Mouse (Mus musculus) left cerebral cortex, adult 18-20 months (tissue): ENCODE data around the gene Slc16a6. TPM values are rescaled to one million over a fixed set of nuclear protein-coding genes. Genes with fewer than 3 reads are reported as not detected.

Experiments
- DNase-seq, 2 experiments: peaks; one replicate each; pipeline ENCODE4 v3.0.0; 2021 to 2022; ENCODE audit warnings: low spot score in 2 of 2, mixed read lengths in 1 of 2
- microRNA-seq, 2 experiments: library from miRNA; unstranded; fragments of <30 nt; microRNA quantifications; one replicate each; pipeline ENCODE4 v1.2.0; 2021
- total RNA-seq, 2 experiments: library from RNA; stranded (reverse); gene quantifications; 2 replicates each; pipeline ENCODE4 v1.2.3; 2021

Gene Slc16a6
- total RNA-seq, 2 experiments from 2014 or later: 8.9 to 11.3 TPM

DNA sequence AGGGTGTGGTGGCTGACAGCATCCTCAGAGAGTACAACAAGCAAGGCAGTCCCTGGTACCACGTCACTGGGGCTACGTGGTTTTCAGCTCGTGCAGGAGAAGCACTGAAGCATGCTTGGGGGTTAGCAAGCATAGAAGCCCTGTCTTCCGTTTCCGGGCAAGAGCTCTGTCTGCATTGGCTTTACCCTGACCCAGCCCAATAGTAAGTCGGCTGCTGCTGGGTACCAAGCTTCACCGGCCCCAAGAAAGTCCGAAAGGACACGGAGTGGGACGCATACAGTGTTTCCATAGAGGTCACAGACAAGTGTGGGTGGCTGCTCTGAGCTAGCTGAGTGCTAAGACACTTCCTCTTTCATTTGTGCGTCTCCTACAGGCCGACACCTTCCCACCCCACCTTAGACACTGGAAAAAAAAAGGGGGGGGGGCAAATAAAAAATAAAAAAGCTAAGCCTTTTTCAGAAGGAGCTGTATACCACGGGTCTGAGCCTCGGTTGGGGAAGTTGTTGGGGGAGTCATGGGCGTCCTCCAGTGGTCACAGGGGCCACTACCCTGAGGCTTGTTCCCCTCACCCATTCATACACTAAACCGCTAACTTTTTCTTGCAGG, 53.3 kb downstream of the Slc16a6 start:
- no peak for DNase-seq

DNA sequence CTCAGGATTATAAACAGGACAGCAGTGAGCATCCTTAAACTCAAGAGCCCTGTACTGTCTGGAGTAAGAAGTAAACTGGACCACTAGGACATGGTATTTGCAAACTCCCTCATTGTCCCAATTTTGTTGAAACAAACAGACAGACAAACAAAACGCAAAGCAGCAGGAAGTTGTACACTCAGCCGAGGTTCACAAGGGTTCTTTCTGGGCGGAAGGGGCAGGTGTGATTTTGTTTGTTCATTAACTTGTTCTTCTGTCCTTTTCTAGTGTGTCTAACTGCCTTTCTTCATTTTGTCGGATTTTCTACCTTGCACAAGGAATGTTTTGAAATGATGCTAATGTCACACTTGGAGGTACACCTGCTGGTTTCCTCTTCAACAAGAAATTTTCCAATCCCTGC, 53.9 kb downstream of the Slc16a6 start:
- DNase-seq: no peak

DNA sequence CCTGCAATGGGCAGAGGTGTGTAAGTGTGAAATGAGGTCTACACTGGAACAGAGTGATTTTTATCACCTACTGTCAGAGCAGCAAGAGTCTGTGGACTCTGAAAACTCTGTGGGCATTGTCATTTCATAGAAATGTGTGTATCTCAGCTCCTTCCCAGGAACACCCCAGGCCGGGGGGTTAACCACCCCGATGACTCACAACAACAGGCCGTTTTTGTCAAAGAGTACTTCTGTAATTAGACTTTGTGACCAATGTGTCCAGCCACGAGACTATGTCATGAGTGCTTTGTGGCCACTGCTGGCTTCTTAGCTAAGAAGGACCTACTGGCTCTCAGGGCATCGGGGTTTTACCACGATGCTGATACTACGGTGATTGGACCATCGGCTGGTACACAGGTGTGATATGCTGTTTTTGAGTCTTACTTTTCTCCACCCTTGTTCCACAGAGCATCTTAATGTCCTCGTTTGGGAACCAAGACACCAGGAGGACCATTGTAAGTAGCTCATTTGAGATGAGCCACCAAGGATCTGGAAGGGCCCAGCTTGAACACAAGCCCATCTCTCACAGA, 55.8 kb downstream of the Slc16a6 start:
- DNase-seq: no peak

DNA sequence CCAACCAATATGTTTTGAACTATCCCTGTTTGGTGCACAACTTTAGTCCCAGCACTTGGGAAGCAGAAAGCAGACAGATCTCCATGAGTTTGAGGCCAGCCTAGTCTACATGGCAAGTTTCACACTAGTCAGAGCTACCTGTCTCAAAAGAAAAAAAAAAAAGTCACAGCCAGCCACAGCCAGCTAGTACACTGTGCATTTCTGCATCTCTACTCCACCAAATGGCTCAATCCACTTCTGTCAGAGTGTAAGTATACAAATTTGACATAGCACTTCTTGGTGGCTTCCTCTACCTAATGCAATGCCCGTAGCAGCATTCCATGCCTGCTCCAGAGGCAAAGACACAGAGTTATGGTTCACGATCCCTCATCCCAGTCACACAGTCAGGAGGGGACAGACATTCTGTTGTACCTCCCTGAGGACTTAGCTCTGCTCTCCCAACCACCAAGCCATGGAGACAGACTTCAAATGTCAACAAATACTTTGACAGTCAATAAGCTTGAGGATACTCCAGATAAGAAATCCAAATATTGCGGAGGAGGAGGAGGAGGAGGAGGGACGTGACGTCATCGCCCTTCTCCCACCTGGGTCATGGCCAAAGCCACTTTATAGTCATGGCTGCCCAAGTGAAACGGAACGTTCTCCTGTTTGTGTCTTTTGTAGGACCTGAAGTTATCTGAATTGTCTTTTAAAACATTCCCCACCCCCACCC, 56.5 kb downstream of the Slc16a6 start:
- no peak for DNase-seq

DNA sequence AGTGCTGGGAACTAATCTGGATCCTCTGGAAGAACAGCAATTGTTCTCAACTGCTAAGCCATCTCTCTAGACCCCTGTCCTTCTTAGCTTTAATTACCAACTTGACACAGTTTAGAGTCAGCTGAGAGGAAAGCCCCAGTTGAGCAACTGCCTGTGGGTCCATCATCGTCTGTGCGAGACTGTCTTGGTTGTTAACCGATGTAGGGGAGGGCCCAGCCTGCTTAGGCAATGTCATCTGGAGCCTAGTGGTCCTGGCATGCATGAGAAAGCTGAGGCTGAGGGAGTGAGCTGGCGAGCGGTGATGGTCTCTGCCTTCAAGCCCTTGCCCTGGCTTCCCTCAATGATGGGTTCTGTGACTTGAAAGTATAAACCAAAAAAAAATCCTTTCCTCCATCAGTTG, 58.6 kb downstream of the Slc16a6 start:
- DNase-seq: no peak

DNA sequence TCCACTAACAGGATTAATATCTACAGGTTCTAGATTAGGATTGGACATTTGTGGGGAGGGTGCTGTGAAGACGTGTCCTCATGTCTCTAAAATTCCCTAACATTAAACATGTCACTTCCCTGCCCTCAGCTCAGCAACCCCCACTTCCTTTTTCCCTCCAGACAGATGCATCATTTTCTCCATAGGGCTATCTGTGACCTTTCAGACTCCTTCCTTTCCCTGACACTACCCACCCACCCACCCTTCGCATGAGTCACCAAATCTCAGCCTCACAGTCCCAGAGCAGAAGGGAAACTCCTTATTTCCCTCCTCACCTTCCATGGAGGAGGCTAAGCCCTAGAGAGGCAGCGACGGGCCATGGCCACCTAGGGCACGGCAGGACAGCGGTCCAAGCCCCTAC, 59.8 kb downstream of the Slc16a6 start, which contains the start of gene 9930022D16Rik:
TSS of gene 9930022D16Rik (plus strand) at position 301 of the 400 bp plus-strand sequence.
- DNase-seq: no peak

DNA sequence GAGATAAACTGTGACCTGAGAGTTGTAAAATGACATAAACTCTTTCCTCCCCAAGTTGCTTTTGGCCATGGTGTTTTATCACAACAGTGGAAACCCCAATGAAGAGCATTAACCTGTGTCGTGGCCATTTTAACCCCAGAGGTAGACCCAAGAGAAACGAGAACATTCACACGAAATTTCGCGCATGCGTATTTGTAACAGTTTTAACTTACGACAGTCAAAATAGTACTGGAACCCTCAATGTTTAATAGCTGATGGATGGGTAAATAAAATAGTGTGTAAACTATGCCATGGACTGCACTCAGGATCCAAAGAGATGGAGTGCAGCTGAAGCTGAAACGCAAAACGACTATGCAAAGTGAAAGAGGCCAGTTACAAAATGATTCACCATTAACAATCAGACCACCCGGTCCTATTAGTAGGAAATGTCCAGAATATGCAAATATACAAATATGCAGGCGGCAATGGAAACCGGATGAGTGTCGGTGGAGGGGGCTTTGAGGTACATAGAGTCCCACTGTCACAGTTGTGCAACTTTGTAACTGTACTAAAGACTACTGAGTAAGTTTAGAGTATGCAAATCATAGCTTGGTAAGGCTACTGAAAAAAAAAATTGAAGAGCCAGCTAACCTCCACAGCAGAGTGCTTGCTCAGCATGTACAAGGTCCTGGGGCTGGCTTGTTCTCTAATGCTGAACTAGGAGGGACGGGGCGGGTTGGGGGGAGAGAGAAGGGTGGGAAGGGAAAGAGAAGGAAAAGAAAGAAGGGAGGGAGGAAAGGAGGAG, 63.0 kb downstream of the Slc16a6 start:
- no peak for DNase-seq

DNA sequence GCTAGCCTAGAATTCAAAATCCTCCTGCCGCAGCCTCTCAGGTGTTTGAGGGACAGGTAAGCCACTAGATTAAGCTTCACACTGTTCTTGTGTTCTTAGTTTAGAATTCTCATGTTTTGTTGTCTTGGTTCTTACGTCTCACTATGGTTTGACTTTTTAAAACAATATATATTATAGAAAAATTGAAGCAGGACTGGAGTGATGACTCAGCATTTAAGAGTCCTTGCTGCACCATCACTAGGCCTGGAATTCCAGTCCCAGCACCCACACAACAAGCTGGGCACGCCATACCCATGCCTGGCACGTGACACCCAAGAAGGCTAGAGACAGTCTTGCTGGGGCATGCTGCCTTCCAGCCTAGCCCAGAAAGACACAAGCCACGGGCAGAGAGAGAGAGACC, 67.0 kb downstream of the Slc16a6 start:
- DNase-seq: no peak

Small RNAs within 50 kb of the gene (microRNA-seq; reads per million reads assigned to microRNA genes)
- 0 reads per million in 2 experiments for gene Gm25540

Other genes starting within 250 kb of the Slc16a6 start
- 10 to 100 TPM; 35.8 to 56.5 TPM for gene Rgs9, start 175.5 kb downstream of the Slc16a6 start, total RNA-seq
- 10 to 100 TPM; 48.2 to 49.2 TPM for gene Gna13, start 110.8 kb downstream of the Slc16a6 start, total RNA-seq
- not detected for gene 9930022D16Rik, start 59.7 kb downstream of the Slc16a6 start, total RNA-seq
- 10 to 100 TPM; 49.2 to 56.1 TPM for gene Amz2, start 47.7 kb downstream of the Slc16a6 start, total RNA-seq
- 10 to 100 TPM; 12.0 to 14.7 TPM for gene Arsg, start 224 bp downstream of the Slc16a6 start, total RNA-seq
- 10 to 100 TPM; 18.4 to 19.3 TPM for gene Wipi1, start 138.4 kb upstream of the Slc16a6 start, total RNA-seq
- 100 to 1,000 TPM; 618 to 657 TPM for gene Prkar1a, start 175.8 kb upstream of the Slc16a6 start, total RNA-seq
- 10 to 100 TPM; 10.6 to 12.2 TPM for gene Fam20a, start 248.7 kb upstream of the Slc16a6 start, total RNA-seq